Mouse (Mus musculus) adrenal gland, postnatal 4 days (tissue): Measurements from ENCODE around the gene Ern1. TPM values are rescaled to one million over a fixed set of nuclear protein-coding genes. Genes with fewer than 3 reads are reported as not detected.
A peak's percentile ranks its signal among the peaks of the same experiment; 100 is the strongest.

Experiments used
- DNase-seq, 2 experiments: peaks; one replicate each; pipeline ENCODE4 v3.0.0; 2021 to 2022; ENCODE audit warnings: low spot score in 2 of 2, mixed read lengths in 2 of 2
- long read RNA-seq, 2 experiments: library from polyadenylated mRNA; stranded (forward); transcript quantifications; one replicate each; pipeline ENCODE4 v2.0.0; 2021
- total RNA-seq, 2 experiments: library from RNA; stranded (reverse); gene quantifications; 2 replicates each; pipeline ENCODE4 v1.2.3; 2021

Gene Ern1
- total RNA-seq, result 10 to 100 TPM; 72.5 to 83.6 TPM
- long read RNA-seq, experiment 1, partial matches to known transcripts, result 2 of 14 reads
- long read RNA-seq, experiment 1, other reads (novel, unspliced or antisense), result 11 of 14 reads
- long read RNA-seq, experiment 2, full-length matches to known transcripts, result 3 of 19 reads
- long read RNA-seq, experiment 2, partial matches to known transcripts, result 3 of 19 reads
- long read RNA-seq, experiment 2, other reads (novel, unspliced or antisense), result 13 of 19 reads

DNA sequence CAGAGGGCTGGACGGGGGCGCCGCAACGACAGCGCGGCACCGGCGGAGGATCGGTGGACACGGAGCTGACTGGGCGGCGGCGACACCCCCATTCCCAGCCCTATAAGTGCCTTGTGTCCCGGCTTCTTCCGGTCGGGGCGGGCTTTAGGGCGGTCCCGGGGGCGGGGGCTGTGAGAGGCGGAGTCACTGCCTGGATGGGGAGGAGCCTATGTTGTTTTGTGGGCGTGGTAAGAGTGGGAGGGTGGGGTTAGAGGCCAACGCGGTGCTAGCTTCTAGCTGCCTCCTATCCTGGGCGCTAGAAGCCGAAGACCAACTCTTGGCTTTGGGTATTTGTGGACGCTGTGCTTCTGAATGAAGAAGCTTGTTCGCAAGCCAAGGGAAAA lies at the start of gene Ern1:
Gene Ern1, minus strand, starts transcription at position 120 of the 383 bp plus-strand sequence.
- peak; percentile 97 to 98 for DNase-seq

DNA sequence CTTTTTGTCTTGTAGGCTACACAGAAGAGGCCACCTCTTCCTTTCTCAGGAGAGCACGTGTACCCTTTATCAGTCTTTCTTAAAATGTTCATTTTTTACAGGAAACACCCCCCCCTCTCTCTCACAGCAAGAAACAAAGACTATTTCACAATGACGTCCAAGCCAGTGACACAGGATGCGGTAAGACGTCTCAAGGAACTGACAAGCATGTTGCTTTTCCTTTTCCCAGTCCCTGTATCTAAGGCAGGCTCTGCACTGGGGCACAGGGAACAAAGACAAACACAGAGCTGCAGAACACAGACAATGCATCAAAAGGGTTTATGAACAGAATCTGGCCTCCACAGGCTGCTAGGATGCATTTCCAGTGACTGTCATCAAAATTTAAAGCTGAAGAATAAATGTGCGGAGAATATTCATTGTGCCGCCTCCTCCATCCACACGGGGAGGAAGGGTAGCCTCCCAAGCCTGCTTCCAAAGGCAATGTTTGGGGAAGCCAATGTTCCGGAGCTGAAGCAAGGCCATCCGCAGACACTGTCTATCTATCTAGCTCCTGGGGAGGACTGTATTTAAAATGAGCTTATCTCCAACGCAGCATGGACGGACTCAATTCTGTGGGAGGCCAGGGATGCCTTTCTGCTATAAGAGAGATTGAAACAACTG lies 48.7 kb upstream of the Ern1 start:
- no peak for DNase-seq

DNA sequence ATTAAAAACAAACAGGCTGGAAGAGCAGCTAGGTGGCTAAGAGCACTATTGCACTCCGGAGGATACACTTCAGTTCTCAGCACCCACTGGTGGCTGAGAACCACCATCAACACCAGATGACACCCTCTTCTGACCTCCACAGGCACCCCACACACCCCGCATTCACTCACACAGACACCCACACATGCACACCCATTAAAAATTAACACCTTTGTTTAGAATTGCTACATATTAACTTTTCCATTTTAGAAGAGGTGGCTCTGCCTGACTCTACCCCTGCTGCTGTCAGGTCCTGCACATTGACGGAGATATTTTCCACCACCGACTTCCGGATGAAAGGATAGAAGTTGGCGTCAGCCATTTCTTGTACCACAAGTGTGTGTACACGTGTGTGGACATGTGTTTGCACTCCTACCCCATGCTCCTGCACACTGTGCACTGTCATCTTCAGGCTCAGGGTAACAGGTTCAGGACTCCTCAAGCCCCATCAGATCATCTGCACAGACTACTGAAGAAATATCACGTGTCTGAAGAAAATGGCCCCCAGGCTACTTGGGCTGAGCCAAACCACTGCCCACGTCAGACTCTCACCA lies 48.1 kb upstream of the Ern1 start:
- DNase-seq, result no peak

DNA sequence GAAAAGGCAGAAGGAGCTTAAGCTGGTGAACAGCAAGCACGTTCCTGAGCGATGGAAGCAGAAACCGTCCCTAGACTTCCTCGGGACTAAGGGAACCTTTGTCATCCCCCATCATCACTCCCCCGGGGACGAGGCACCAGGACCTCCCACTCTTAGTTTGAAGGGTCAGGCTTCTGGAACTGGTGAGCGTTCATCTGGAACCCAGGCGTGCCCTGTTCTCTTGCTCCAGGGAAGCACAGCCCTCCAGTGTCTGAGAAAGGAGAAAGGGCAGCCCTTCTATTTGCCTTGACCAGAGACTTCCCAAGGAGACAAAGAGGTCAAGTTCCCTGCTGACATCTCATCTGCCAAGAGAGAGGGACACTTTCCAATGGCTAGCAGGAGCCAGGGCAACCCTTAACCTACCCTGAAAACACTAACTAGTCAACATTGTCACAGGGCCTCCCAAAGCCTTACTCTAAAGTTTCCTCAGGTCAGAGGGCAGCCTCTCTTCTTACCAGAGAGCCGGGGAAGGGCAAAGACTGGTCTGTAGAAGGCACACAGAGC lies 44.7 kb upstream of the Ern1 start:
- no peak for DNase-seq

DNA sequence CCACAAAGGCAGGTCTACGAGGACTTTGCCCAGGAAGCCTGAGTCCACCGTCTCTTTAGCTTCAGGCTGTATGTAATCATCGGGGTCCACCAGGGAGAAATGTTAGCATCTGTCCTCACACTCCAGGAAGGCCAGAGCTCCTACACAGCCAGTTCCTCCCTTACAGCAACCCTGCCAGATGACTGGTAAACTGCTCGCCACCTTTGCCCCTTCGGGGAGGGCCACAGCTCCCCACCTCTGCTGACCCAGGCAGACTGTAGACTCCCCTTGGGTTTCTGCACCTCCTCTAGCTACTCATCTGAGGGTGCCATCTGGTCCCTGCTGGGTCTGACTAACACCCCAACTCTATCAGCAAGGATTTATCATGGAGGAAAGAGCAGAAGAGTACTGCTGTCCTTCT lies 42.1 kb upstream of the Ern1 start:
- no peak for DNase-seq

DNA sequence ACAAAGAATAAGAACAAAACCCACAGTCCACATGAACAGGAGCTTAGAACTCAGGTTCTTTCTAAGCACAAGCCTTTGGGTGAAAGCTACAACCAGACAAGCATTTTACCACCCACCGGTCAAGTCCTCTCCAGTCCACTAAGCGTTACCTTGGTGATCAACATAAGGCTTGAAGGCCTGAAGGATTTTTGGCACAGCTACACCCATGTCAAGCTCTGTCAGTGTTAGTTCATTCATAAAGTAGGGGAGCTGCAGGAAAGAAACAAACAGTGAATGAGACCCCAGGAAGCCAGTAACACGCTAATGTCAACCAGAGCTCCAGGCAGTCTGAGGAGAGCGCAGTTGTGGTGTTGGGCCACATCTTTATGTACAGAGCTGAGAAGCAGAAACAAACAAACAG lies 41.5 kb upstream of the Ern1 start:
- DNase-seq, result no peak

DNA sequence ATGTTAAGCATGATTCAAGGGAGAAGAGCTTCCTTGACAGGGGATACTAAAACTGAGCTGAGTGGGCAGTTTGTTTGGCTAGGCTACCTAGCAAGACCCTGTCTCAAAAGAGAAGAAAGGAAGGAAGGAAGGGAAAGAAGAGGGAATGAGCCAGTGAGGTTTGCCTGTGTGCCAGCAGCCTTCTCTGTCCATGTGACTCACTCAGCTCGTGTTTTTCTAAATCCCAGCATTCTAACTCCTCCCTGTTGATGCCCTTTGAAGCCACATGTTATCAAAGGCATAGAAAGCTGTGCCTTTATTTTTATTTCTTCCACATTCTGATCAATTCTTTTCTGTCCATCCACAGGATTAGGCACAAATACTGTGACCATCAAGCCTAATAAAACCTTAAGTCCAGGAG lies 40.3 kb upstream of the Ern1 start:
- DNase-seq, result no peak

DNA sequence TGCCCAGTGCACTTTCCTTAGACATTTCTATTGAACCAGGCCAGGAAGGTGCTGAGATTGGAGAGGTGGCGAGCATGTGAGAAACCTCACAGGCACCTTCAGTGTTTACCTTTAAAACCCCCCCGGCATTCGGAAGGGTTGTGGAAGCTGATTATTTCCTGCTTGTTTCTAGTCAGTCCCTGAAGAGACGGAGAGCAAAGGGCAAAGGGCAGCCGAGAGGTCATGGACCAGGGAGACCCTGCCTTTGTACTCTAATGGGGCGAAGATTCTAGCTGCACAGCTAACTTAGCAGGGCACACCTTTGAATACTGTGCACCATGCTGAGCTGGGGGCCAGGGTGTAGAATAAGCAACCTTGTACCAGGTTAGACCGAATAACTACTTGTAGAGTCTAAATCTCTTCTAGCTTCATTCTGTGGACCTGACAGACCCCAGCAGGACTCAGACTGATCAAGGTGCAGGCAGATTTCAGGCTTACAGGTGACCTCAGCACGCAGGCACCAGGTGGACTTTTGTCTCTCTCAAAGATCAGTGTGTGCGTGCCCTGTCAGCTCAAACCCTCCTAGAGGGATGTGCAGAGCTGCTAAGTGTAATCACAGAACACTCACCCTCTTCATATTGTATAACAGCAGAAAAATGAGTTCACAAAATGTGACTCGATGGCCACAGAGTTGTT lies 39.6 kb upstream of the Ern1 start:
- DNase-seq, result no peak

DNA sequence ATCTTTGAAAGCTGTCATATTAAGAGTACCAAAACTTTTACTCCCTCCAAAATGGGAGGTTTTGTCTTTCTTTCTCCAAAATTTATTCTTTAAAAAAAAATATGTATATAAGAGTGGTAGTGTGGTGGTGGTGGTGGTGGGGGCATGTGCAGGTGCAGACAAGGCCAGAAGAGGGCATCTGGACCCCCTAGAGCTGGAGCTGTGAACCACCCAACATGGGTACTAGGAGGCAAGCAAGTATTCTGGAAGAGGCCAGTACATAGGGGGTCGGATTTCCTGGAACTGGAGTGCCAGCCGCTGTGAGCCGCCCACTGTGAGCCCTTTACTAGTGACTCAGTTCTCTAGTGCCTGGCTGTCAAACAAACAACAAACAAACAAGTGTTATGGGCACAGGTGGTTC lies 34.9 kb upstream of the Ern1 start:
- no peak for DNase-seq

DNA sequence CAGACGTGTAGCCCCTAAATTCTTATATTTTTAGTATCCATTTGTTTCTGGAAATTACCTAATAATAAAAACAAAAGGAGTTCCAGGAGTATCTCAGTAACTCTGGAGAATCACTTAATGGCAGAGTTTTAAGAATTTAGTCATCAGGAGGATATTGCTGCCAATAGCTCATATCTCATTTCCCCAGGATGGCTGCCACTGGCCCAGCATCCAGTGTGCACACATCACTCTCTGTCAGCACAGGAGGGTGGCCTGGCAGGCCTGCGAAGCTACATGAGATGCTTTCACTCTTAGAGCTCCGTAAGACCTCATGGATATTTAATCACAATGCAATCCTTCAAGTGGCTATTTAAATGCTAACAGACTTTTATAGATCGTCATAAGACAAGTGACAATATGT lies 34.0 kb upstream of the Ern1 start:
- DNase-seq, result no peak

DNA sequence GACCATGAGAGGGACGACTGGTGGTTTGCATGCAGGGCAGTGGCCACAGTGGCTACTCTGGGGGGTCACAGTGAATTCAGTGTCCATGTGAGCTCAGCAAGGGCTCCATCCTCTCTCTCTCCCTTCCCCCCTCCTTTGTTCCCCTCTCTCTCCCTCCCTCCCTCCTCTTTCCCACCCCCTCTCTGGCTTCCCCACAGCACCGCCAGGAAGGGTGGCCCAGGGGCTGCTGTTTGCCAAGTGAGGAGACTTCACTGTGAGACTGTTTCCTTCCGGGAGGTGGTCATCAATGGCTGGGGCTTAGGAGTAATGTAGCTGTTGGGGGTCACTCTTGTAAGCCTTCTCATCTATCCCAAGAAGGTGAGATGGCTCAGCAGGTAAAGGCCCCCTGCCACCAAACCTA lies 32.8 kb upstream of the Ern1 start:
- DNase-seq, result no peak

DNA sequence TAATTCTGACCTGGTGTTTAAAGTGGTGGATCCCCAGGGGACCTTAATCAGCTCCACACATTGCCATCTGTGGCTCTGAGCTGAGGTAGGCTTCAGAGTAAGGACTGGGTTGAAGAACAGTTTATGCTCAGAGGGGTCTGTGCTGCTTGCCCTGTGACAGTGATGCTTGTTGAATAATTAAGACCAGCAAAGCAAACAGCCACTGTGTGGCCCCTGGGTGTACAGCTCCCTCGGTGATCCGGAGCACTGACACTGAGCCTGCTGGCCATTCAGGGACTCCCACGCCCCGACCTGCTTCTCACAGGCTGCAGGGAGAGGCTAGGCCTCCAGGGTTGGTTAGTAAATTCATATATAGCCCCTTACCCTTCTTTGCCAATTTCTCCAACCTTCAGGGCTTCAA lies 31.9 kb upstream of the Ern1 start:
- no peak for DNase-seq

DNA sequence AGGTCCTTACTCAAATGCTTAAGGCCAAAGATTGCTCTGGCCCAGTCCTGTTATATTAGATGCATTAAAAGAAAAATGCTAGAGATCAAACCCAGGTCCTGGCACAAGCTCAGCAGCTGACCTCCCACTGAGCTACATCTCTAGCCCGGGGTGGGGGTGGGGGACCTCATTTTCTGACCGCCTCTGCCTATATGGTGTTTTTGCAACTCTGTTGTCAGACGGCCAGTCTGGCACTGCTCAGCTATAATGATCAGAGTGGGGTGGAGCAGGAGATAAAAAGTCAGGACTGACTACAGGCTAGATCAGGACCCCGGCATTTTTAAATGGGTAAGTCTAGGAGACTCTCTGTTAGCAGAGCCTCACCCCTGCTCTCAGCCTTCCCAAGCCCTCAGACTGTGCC lies 30.7 kb upstream of the Ern1 start:
- DNase-seq, result no peak

DNA sequence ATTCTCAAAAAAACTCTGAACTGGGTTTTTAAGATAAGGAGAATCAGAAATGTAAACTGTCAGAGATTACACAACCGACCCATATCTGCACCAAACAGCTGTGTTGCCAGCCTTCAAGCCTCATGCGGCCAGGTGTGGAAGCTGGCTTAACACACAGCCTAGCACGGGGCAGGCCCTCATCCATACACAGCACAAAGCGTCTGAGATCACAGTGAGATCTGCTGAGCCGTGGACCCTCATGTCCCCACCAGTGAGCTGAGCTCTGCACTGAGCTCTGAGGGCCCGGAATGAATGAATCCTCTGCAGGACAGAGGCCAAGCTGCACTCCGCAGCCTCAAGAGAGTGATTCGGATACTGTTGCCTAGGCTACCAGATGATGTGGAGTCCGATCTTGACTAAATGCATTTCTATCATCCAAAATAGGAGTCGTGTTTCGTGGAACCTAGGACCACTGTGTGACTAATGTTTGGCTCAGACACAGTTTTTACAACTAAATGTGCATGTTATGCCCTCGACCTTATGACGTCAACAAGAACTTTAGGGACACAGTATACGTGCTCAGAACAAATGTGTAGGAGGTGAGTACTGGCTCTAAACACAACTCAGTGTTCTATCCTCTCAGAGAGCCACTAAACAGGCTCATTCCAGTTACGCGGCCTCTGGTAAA lies 27.6 kb upstream of the Ern1 start:
- DNase-seq, result no peak

DNA sequence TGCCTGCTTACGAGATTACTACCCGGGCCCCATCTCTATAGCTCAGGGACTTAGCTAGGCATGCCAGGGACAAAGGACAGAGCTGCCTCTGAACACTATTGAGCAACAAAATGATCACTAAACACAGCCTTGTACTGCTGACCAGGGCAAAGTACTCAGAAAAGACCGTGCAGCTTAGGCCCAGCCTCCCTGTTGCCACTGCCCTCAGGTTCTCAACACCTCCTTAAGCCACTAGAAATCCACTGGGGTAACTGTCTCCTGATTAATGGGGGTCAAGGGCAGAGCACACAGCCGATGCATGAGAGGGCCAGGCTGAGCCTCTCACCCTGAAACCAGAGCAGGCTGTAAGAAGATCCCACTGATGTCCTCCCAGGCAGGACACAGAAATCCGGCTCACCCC lies 26.8 kb upstream of the Ern1 start:
- no peak for DNase-seq

DNA sequence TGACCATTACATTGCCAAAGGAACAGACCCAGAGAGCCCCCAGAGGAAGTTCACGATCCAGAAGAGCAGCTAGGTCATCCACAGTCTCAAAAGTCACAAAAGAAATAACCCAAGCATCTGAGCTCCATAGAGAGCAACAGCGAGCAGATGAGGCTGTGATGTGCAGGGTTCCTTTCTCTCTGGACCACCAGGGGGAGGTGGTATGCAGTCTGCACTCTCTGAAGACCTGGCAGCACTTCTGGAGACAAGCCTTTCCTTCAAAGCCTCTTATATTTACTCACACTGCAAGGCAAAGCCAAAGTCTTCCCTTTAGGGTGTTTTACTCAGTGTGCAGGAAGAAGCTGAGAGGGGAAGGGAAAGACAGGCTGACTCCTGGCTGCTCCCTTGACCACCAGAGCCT lies 25.5 kb upstream of the Ern1 start:
- no peak for DNase-seq

DNA sequence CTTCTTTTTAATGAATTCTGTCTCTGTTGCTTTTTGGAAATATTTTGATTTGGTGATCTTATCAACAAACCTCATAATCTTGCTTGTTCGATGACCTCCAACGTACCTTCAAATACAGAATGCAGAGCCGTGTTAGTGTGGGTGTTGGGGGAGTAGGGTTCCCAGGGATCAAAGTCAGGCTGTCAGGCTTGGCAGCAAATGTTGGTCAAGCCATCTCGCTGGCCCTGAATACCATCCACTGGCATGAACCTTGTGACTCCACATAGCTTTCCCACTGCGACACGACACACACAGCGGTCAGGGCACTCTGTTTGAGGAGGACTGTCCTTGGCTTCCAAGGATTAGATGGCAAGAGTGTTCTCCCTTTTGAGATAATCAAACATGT lies 24.3 kb upstream of the Ern1 start:
- no peak for DNase-seq

DNA sequence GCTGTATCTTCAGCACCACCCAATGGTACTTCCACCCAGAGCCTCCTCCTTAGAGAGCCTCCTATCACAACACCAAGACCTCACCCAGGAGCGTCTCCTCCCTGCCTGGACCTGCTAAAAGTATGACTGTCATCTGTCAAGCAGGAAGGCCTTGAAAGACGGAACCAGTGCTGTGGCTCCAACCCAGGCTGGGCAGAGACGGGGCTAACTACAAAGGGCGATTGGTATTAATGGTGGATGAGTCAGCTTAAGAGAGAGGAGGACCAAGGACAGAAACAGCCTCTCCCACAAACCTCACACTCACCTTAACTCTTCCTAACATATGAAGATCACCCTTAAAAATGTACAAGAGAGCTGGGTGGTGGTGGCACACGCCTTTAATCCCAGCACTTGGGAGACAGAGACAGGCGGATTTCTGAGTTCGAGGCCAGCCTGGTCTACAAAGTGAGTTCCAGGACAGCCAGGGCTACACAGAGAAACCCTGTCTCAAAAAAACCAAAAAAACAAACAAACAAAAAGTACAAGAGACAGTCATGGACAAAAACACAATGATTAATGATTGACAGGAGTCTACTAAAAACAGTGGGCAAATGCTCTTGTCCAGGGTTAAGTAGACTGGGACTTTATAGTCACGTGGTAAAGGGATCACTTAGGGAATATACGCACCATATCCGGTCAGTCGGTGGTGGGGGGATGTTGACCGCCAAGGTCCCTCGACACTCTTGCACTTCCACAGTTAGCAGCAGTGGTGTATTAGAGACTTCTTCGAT lies 23.8 kb upstream of the Ern1 start:
- no peak for DNase-seq

DNA sequence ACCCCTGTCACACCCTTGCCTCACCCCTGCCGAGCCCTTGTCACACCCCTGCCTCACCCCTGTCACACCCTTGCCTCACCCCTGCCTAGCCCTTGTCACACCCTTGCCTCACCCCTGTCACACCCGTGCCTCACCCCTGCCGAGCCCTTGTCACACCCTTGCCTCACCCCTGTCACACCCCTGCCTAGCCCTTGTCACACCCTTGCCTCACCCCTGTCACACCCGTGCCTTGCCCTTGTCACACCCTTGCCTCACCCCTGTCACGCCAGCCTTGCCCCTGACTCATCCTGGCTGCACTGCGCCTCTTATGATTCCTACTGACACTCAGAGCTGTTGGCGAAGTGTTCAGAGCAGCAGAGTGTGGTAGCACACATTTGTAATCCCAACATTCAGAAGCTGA lies 20.0 kb upstream of the Ern1 start:
- no peak for DNase-seq

DNA sequence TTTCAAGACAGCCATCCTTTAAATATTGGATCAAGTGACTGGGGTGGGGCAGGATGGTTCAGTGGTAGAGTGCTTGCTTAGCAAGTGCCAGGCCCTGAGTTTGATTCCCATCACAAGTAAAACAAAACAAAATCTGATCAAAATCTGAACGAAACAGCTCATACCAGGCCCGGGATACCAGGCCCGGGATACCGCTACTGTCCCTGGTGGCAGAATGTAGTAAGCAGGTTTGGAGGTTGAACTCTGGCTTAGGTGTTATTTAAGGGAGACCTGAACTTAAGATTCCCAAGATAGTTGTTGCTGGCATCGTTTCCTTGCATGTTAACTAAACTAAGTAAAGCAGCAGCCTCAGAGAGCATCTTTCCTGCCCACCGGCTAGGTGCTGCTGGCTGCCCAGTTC lies 18.6 kb upstream of the Ern1 start:
- DNase-seq, result no peak

DNA sequence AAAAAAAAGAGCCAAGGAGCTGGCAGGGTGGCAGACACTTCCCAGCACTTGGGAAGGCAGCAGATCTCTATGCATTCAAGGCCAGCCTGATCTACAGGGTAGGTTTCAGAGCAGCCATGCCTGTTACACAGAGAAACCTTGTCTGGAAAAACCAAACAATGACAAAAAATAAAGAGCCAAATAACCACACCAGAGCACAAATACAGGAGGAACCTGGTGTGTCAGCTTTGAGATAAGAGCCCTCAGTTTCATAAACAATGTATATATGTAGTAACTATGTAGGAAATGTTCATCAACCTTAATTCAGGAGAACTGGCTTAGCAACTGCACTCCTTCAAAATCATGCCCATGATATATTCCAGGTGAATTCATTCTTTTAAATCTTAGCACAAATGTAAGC lies 16.5 kb upstream of the Ern1 start:
- no peak for DNase-seq
